Mouse (Mus musculus) frontal cortex, postnatal 10 days (tissue): Measurements from ENCODE around the gene Camta1.

Experiments
- DNase-seq, 2 experiments: peaks; one replicate each; pipeline ENCODE4 v3.0.0; 2022; ENCODE audit warnings: low spot score in 2 of 2, mixed read lengths in 1 of 2

The Camta1 gene

DNA sequence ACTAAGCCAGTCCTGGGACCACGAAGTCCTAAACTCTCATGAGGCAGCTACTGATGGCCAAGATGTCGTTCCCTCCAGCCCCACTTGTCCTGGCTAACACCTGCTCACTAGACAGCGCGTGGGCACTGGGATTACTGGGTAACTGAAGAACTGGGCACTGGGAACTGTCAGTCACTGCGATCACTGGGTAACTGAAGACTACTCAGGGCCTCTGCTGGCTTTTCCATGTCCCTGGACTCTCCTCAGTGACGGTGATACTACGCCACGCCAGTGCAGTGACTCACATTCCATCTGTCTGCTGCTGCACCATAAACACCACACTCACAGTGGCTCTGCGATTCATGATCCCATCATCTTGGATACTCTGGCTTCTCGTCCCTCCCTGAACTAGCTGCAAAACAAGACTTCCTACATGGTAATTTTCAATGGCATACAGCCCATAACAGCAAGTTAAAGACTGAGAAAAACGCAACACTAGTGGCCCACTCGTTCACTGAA is 81.7 kb downstream of the Camta1 start:
- DNase-seq: no peak

DNA sequence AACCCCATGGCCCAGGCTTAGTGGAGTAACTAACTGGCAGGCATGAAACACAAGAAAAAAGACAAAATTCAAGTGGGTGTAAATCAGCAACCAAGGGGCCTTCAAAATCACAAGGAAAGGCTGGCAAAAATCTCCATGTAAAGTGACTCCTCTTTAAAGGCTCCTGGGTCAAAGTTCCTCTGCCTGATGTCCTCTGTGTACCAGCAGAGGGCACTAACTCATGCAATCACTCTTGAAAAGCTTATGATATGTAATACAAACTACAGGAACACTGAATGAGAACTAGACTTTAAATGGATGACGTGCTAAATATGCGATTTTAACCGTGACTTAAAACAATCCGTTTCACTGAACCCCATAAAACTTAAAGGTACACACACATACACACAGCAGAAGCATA is 83.2 kb downstream of the Camta1 start:
- DNase-seq: no peak

DNA sequence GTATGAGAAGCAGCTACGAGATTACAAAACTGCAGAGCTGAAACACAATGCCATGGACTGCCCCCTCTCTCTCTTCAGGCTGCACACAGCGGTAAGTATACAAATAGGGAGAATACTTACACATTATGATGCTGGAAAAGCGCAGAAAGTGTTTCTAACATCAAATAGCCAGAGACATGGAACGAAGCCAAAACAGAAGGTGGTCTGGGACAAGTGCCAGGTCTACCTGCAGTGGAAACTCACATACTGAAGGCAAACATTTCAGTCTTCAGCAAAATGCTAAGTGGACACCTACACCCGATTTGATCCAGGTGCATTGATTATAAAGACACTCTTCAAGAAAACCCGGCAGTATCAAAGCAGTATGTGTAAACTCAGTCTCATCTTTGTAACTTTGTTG is 84.2 kb downstream of the Camta1 start:
- DNase-seq: no peak

DNA sequence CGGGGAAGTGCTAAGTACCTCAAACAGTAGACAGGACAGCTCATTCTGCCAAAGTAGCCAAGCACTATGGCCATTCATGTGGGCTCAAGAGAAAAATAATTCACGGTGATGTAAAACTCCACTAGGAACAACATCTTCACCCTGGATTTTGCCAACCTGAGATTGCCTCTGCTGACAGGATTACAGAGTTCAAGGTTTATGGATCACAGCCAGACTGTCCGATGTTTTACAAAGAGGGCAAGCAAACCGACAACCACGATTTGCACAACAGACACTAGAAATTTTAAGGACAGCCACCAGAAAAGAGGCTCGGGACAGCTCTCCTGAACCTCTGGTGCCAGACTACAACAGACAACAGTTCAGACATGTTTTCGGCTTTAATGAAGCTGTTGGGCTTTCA is 86.2 kb downstream of the Camta1 start:
- DNase-seq: no peak

DNA sequence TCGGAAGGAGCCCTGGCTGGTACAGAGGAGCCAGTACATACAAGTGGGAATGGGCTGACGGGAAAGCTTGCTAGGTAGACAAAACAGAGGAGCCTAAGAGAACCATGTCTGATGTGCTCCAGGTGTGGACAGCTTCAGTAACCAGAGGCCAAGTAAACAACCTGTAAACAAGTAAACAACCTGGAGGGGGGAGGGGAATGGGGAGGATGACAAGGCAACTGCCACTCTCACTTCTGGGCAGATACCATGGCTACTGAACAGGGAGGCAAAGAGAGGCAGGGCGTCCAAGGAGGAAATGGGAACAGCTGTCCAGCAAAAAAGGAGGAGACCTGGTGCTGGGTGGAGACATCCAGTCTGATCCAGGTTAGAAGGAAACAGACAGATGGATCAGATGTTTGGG is 88.0 kb downstream of the Camta1 start:
- no peak for DNase-seq

DNA sequence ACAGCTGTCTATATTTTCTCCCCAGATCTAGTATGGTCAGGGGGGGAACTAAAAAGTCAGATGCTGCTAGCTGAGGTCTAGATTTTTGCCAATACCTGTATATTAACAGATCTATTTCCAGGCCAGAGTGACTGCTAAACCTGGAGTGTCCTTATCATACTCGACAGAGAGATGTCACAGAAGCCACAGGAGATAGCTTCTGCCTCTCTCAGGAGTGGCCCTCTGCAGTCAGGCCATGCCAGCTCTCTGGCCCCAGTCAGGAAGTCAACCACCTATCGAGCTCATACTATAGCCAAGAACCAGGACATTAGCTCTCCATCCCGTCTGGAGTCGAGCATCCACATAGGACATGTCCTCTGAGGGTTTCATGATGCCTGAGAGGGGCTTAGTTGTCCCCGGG is 88.7 kb downstream of the Camta1 start:
- DNase-seq: no peak

DNA sequence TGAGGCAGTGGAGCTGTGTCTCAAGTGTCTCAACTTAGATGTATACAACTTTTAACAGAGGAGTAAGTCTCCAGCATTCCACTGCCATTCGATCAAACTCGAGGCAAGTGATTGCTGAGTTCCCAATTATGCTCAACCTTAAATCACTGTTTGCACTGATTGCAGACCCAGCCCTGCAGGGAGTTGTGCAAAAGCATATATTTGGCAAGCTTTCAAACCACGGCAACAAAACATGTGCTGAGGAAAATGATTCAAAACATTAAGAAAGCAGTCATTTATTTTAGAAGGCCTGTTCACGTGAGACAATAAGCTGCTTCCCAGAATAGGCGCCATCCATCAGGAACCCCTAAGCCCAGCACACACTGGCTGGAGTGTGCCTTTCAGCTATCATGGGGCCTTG is 91.0 kb downstream of the Camta1 start:
- DNase-seq: no peak

DNA sequence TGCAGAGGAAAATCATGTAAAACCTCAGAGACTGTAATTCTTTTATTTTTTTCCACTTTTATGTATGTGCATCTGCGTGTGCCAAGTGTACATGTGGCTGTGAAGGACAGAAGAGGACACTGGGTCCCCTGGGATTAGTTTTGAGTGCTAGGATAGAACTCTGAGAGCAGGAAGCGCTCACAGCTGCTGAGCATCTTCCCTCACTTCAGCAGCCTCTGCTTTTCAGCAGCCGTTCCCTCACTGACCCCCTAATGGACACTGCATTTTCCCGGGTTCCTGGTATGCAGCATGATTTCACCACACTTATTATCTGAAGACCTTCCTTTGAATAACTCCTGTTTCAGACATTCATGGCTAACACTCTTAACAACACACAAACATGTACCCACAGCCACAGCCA is 93.9 kb downstream of the Camta1 start:
- DNase-seq: no peak

DNA sequence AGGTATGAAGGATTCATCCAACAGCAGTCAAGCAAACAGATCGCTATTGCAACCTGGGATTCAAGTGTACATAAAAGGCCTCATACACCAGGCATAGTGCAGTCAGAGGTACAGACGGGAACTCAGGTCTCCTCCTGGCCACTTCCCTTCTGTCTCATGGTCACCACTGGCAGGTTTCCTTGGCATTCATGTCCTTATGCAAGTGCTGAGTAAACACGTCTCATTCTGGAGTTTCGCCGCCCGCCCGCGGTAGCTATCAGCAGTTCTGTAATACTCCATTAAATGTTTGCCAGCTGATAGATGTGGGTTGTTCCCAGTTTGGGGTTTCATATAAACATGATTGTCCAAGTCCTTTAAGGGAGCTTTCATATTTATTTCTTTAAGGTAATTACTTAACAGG is 94.3 kb downstream of the Camta1 start:
- DNase-seq: no peak

DNA sequence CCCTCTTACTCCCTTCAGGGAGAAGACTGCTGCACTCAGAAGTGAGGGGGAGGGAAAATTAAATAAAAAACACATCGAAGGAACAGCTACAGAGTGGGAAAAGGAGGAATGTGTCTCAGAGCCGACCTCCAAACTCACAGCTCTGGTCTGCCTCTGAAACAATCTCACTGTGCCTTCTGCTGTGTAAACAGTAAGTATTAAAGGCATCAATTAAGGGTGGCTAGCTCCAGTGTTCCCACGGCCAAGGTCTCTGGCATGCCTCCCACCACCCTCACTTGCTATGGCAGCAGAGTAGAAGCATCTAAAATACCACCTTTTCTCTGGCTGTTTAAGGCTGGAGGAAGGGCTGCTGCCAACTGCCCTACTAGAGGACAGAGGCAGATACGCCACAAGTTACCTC is 96.3 kb downstream of the Camta1 start:
- peak in 1 of 2 experiments; percentile 27 for DNase-seq

DNA sequence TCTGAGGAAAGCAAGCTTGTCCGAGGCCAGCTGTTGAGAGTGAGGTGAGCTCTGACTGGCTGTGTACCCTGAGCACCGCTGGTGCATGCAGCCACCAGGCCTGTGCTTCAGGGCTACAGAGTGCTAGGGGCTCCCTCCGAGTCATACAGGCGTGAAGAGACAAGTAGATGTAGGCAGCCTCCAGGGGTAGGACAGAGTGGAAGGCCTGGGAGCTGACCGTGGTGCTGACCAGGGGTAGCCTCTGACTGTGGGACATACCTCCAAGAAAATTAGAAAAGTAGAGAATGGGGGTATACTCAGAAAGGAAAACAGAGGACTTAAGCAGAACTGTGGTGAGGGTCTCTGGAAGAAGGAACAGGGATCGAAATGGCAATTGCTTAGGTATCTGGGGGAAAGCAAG is 97.7 kb downstream of the Camta1 start:
- no peak for DNase-seq

DNA sequence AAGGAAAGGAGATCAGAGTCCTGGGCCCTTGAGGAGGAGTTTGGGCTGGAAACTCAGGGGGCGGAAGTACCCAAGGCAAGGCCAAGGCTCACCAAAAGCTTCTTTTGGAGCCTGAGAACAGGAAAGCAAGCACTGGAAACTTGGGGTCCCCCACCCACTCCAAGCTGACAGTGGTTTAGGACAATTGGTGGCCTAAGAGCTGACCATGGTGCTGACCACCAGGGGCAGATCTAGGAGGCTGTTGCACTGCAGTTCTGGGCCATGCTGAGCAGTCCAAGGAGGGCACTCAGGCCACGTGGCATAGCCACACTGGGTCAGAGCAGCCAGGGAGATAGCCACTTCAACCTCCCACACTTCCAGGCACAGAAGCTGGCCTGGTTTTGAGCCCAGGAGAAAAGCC is 102.6 kb downstream of the Camta1 start:
- DNase-seq: no peak

DNA sequence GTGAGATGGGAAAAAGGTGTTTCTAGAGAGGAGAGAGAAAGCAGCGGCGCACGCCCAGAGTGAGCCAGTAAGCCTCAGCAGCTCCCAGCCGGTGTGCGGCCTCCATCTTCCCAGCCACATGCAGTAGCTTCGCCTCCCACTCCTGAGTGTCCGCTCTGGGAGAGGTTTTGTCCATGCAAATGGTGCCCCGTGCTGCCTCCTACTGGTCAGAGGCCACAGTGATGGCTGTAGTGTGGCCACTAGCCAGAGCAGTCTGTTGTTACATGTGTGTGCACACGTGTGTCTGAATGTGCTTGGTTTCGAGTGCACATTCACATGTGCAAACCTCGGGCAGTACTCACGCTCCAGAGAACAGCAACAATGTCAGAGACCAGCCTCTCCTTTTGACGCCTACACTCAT is 103.3 kb downstream of the Camta1 start:
- DNase-seq: no peak

DNA sequence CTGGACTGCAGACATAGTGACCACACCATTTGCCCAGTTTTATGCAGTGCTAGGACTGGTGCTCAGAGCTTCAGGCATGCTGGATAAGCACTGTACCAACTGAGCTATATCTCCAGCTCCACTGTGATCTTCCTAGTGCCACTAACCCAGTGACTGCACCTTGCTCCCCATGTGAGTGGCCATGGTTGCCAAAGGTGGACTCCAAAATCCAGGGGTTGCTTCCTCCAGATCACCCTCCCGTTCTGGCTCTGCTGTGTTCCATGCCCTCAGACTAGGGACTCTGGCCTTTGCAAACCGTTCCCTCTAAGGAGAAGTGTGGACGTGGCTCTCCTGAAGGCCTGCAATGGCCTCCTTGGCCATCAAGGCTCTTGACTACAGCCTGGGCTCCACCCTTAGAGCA is 104.4 kb downstream of the Camta1 start:
- no peak for DNase-seq

DNA sequence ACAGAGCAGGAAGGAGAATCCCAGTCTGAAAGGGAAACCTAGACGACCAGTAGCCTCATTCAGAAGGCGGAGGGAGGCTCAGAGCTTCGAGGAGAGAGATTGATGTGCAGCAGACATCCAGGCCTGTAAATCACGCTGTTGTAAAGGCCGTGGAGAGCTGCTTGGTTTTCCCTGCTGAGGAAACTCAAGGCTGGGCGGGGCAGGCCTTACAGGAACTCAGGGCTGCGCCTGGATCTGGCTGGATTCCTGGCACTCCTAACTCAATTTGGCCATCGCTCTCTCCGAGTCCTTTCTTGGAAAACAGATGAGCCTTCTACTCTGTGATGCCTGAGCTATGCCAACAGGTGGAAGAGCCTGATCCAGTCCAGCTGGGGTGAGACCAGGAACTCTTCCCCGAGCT is 105.3 kb downstream of the Camta1 start:
- DNase-seq: no peak

DNA sequence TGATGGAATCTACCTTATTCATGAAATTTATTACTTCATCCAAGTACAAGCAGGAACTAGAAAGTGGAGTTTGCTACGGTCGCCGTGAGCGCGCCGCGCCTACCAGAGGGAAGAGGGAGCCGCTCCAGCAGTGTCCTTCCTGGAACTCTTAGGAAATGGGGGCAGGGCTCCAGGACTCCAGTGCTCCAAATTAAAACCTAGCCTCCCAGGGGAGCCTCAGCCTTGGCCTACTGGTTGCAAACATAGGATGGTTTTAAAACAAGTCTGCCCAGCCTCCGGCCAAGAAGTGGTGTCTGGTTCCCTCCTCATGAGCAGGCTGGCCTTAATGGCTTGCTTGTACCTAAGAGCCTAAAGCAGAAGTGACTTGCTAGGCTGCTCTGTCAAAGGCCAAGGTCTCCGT is 108.4 kb downstream of the Camta1 start:
- DNase-seq: no peak

DNA sequence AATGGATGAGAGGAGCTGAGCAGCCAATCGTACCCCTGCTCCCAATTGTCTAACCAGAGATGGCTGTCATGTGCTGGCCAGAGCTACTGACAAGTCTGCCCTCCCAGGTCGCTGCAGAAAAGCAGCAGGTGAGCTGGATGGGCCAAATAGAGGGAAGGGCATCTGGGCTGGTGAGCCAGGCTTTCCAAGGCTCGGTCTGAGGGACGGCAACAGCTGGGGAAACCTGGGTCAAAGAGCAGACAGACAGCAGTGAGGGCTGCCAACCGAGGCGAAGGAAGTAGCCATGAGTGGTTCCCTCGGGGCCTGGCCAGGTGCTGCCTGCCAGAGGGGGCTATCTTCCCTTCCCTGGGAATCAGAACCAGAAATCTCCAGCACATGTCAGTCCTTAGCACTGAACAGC is 109.1 kb downstream of the Camta1 start:
- no peak for DNase-seq

DNA sequence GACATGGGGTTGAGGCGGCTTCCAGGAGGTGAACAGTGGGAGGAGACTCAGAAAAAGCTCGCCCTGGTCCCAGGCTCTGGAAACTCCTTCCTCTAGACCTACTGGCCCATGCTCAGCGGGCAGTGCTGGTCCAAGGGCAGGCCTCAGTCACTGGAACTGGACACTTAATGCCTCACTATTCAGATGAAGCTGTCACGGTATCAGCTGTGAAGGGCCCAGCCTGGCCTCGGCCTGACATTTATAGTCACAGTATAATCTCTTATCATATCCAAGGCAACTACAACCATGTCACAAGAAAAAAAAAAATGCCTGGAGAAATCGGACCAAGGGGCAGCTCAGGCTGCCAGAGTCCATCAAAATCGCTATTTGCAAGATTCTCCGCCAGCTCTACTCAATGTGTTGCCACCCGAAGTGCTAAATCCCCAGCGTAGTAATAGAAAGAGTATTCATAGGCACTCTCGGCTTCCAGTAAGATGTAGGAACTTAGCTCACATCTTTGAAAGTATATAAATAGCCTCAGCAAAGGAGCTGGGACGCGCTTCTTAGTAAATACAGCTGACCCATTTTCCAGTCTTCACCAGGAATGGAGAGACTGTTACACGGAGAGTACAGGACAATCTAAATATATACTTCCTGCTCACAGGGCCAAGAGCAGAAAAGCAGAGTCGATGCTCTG is 110.3 kb downstream of the Camta1 start:
- no peak for DNase-seq

DNA sequence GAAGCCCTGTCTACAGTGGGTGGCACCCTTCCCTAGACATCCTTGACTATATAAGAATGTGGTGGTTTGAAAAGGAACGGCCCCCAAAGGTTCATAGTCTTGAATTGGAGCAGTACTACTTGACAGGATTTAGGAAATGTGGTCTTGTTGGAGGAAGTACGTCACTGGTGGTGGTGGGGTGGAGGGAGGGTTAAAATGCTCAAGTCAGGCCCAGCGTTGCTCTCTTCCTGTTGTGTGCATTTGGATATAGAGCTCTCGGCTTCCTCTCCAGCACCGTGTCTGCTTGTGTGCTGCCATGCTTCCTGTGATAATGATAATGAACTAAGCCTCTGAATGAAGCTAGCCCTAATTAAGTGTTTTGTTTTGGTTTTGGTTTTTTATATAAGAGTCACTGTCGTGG is 114.0 kb downstream of the Camta1 start:
- no peak for DNase-seq

DNA sequence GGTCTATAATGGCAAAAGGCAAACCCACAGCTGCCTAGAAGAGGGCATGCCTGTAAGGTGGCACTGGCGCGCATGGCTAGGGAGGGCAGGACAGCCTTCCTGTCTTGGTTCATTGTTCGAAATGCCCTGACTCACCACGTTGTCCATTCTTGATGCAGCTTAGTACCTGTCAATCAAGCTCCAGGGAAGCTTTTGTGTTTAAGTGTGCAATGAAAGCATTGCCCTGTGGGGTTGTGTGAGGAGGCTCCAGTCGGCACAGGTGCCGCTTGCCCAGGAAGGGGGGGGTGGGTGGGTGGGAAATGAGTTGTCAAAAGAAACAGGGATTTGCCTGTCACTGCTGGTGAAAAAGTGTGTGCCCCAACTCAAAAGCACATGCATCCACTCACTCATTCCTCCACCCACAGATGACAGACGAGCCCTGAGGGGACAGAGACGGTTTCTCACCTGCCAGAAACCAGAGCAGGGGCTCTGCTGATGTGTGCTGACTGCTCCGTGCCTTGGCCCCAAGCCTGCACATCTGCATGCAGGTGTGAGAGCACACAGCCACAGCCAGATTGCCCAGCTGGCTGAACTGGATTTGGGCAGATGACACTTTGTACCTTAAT is 115.6 kb downstream of the Camta1 start:
- no peak for DNase-seq

DNA sequence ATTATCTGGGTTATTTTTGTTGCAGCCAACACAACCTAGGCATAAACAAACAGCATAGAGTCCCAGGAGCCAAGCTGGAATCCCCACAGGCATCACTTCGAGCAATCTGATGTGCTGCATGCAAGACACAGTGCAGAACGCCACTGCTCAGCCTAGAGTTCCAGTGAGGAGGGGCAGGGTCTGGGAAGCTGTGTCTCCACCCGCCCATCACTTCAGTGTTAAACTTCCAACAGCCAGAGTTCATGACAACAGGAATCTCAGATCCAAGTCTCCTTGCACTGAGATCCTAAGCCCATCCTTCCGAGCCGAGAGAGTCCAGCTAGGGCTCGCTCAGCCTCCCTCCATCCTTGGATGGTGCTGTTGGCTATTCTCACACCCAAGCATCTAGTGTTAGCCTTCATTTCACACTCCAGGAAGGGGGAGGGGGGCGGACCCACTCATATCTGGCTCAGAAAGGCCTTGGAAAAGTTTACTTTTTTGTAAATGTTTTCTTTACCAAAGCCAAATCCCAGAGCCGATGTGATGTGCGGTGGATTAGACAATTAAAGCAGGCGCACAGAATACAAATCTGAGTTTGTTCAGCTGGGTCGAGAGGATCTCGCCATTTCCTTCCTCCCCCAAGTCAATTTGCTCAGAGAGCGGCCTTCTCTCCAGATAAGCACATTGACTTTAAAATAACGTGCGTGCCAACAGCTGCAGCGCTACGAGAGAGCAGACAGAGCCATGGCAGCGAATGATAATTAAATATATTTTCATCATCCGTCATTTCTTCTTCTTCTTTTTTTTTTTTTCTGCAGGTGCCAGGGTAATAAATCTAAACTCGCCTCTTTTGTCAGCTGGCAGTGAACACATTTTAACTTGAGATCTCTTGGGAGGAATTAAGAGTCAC is 120.2 kb downstream of the Camta1 start:
- no peak for DNase-seq

DNA sequence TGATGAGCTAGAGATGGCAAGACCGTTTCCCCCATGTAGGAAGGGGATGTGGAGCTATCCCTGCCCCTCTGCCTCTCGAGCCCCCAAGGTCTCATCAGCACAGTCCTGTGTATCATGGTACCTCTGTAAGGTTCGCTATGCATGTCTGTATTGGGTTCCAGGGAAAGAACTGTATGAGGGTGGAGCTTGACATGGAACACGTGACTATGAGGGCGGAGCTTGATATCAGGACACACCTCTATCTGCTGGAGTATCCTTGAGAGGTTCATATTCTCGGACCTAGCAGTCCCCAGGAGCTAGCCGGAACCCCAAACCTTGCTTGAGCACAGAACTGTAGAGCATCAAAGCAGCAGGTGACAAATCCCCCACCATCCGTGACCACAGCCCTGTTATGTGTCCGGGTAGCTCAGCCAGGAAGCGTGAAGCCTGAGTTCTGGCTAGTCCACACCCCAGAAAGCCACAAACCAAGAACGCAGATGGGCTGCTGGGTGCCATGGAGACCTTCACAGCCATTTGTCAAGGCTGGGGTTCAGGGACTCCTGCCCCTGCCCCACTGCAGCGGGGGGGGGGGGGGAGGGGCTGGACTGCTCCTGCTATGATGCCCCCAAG is 122.2 kb downstream of the Camta1 start:
- DNase-seq: no peak
